Mouse (Mus musculus) megakaryocyte, embryonic 14.5 days (primary cell): ENCODE results near the gene Nap1l5.

Experiments
- FLI1 ChIP-seq: IDR thresholded peaks from 2 replicates; pipeline ENCODE4 v1.6.1; 2012; ENCODE audit warnings: low read length, inconsistent platforms, mixed read lengths
- GATA1 ChIP-seq: IDR thresholded peaks from 3 replicates; pipeline ENCODE4 v1.6.1; 2012; ENCODE audit warnings: mixed read lengths, low read length, inconsistent platforms, borderline replicate concordance

GRCm38 (mm10) chr6:58950410-58950809, 43.5 kb upstream of the Nap1l5 start:
- TF ChIP-seq GATA1 (no peak), FLI1 (no peak)
